Mouse (Mus musculus): ENCODE measurements at regions not wholly inside any gene's neighbourhood (a gene's known extent, or its start where the extent isn't known, plus 50 kb on each side); places are given as distances from the start of the nearest gene placed in this dataset.

DNA sequence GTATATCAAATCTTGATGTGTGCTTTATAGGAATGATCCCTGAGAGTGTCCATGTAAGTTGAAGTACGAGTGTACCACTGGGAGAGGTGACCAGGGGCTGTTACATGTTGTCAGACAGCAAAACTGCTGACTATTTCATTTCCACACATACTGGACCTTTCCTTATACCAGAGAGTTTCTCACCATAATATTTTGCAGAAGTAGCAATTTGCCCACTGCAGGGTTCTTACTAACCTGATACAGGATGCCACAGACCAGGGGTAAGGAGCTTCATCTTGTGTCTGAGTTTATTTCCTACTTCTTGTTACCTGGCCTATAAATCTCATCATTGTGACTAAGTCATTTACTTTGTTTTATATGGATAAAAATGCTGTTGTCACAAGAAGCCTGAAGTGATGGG lies 586.6 kb upstream of the Nrp1 start:
- Histone ChIP-seq H3K27me3 (ENCODE audit: control insufficient read depth, insufficient read depth, low read length) (no peaks in the 10 kb centered on the region), H3K4me1 (ENCODE audit: control insufficient read depth, insufficient read depth, insufficient read length) (no peaks in the 10 kb centered on the region; the same call in 1 of the 2 replicates), H3K4me3 (ENCODE audit: extremely low read depth, insufficient read depth, insufficient read length) (no peak overlapping the region), H3K27ac (ENCODE audit: insufficient read depth, low read length) (no peak overlapping the region), H3K36me3 (ENCODE audit: control insufficient read depth, insufficient read depth, low read length) (no peaks in the 10 kb centered on the region)
- no peak for DNase-seq (ENCODE audit: low read depth in 1 of 2, low spot score in 2 of 2)
- WGBS: 81% methylated on average over 1 of the region's 1 CpGs
- TF ChIP-seq POLR2A (IDR thresholded peaks at IDR 0.05; ENCODE audit: low read depth, low read length) (no peak), CTCF (IDR thresholded peaks at IDR 0.05; ENCODE audit: extremely low read depth, insufficient read depth, insufficient read length, insufficient replicate concordance) (no peak)

DNA sequence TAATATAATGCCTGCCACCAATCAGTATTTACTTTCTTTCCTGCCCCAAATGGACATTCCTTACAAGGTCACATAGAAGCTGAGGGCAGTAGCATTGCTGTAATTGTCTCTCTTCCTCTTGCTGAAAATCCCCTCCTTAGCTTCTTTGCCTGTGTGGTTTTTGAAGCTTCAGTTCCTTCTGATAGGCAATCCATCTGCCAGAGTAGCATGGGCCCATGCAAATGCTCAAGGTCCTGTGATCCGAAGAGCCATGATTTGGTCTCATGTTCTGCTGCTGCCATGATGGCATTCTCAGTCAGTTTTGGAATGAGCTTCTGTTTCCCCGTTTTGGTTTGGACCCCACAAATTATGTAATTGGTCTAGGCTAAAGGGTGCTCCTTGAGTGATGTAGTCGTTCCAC lies 586.0 kb upstream of the Nrp1 start:
- WGBS: 83% methylated on average over 3 of the region's 3 CpGs
- TF ChIP-seq CTCF (IDR thresholded peaks at IDR 0.05; ENCODE audit: extremely low read depth, insufficient read depth, insufficient read length, insufficient replicate concordance) (no peak), POLR2A (IDR thresholded peaks at IDR 0.05; ENCODE audit: low read depth, low read length) (no peak)
- no peaks in the 10 kb centered on the region for H3K36me3 ChIP-seq (ENCODE audit: control insufficient read depth, insufficient read depth, low read length)

DNA sequence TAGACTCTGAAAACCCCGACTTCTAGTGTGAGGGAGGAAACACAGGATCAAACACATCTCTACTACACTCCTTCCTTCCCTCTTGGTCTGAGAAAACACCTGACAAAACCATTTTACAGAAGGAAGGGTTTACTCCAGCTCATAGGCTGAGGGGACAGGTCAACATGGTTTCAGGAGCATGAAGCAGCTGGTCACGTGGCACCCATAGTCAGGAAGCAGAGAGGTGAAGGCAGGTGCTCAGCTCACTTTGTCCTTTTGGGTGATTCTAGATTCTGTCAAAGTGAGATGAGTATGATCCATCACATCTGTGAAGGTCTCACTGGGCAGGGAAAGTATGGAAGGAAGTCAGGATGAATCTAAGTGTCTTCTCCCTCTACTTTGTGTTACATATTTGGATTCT lies 585.5 kb upstream of the Nrp1 start:
- 61% methylated on average over 2 of the region's 2 CpGs for WGBS

More for the DNA sequence above, 586.0 kb upstream of the Nrp1 start:
- DNase-seq (ENCODE audit: low read depth in 1 of 2, low spot score in 2 of 2): no peak
- Histone ChIP-seq H3K4me3 (ENCODE audit: extremely low read depth, insufficient read depth, insufficient read length) (no peak overlapping the region), H3K27ac (ENCODE audit: insufficient read depth, low read length) (no peak overlapping the region), H3K4me1 (ENCODE audit: control insufficient read depth, insufficient read depth, insufficient read length) (no peaks in the 10 kb centered on the region; the same call in 1 of the 2 replicates), H3K27me3 (ENCODE audit: control insufficient read depth, insufficient read depth, low read length) (no peaks in the 10 kb centered on the region)

DNA sequence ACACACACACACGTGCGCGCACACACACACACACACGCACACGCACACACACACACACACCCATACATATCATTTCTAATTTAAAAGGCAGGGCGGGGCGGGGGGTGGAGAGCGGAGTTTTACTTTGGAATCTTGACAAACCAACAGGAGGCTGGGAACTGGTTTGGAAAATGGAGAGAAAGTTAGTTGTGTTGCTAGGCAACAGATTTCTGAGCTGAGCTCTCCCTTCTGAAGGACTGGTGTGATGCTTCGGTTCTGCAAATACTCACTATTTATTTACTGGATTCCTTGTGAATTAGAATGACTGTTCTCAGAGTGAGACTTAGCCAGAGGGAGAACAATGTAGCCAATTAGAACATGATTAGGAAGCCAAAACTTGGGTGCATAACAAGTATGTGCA lies 583.8 kb upstream of the Nrp1 start:
- Histone ChIP-seq H3K4me3 (ENCODE audit: extremely low read depth, insufficient read depth, insufficient read length) (no peak overlapping the region), H3K4me1 (ENCODE audit: control insufficient read depth, insufficient read depth, insufficient read length) (no peaks in the 10 kb centered on the region; the same call in 1 of the 2 replicates), H3K27me3 (ENCODE audit: control insufficient read depth, insufficient read depth, low read length) (no peaks in the 10 kb centered on the region), H3K36me3 (ENCODE audit: control insufficient read depth, insufficient read depth, low read length) (no peaks in the 10 kb centered on the region), H3K27ac (ENCODE audit: insufficient read depth, low read length) (no peak overlapping the region)
- 95% methylated on average over 9 of the region's 9 CpGs for WGBS
- no peak for TF ChIP-seq POLR2A (IDR thresholded peaks at IDR 0.05; ENCODE audit: low read depth, low read length)
- no peak for TF ChIP-seq CTCF (IDR thresholded peaks at IDR 0.05; ENCODE audit: extremely low read depth, insufficient read depth, insufficient read length, insufficient replicate concordance)
- no peak for DNase-seq (ENCODE audit: low read depth in 1 of 2, low spot score in 2 of 2)

More for the DNA sequence above, 585.5 kb upstream of the Nrp1 start:
- no peak overlapping the region for H3K4me3 ChIP-seq (ENCODE audit: extremely low read depth, insufficient read depth, insufficient read length)
- no peak overlapping the region for H3K27ac ChIP-seq (ENCODE audit: insufficient read depth, low read length)
- H3K4me1 ChIP-seq (ENCODE audit: control insufficient read depth, insufficient read depth, insufficient read length): no peaks in the 10 kb centered on the region; the same call in 1 of the 2 replicates
- DNase-seq (ENCODE audit: low read depth in 1 of 2, low spot score in 2 of 2): no peak
- H3K36me3 ChIP-seq (ENCODE audit: control insufficient read depth, insufficient read depth, low read length): no peaks in the 10 kb centered on the region
- no peak for TF ChIP-seq POLR2A (IDR thresholded peaks at IDR 0.05; ENCODE audit: low read depth, low read length)
- TF ChIP-seq CTCF (IDR thresholded peaks at IDR 0.05; ENCODE audit: extremely low read depth, insufficient read depth, insufficient read length, insufficient replicate concordance): no peak
- no peaks in the 10 kb centered on the region for H3K27me3 ChIP-seq (ENCODE audit: control insufficient read depth, insufficient read depth, low read length)

DNA sequence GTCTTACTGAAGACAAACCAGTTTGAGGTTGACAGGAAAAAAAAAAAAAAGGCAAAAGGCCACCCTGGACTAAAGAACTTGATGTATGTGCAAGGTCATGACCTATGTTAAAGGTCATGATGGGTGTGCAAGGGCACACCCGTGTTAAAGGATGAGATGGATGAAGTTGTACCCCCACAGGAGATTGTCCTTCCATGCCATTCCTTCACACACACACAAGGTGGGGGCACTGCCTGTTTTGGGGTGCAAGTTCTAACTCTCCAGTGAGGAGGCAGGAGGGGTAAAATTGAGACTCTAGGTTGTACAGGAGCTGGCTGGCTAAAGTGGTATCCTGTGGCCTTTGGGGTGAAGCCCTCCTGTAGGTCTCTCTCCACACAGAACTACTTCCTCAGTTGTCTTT lies 583.2 kb upstream of the Nrp1 start:
- 68% methylated on average over 1 of the region's 1 CpGs for WGBS
- Histone ChIP-seq H3K27ac (ENCODE audit: insufficient read depth, low read length) (no peak overlapping the region), H3K27me3 (ENCODE audit: control insufficient read depth, insufficient read depth, low read length) (no peaks in the 10 kb centered on the region), H3K36me3 (ENCODE audit: control insufficient read depth, insufficient read depth, low read length) (no peaks in the 10 kb centered on the region), H3K4me1 (ENCODE audit: control insufficient read depth, insufficient read depth, insufficient read length) (no peaks in the 10 kb centered on the region; the same call in 1 of the 2 replicates), H3K4me3 (ENCODE audit: extremely low read depth, insufficient read depth, insufficient read length) (no peak overlapping the region)
- no peak for TF ChIP-seq CTCF (IDR thresholded peaks at IDR 0.05; ENCODE audit: extremely low read depth, insufficient read depth, insufficient read length, insufficient replicate concordance)
- no peak for TF ChIP-seq POLR2A (IDR thresholded peaks at IDR 0.05; ENCODE audit: low read depth, low read length)
- DNase-seq (ENCODE audit: low read depth in 1 of 2, low spot score in 2 of 2): no peak

DNA sequence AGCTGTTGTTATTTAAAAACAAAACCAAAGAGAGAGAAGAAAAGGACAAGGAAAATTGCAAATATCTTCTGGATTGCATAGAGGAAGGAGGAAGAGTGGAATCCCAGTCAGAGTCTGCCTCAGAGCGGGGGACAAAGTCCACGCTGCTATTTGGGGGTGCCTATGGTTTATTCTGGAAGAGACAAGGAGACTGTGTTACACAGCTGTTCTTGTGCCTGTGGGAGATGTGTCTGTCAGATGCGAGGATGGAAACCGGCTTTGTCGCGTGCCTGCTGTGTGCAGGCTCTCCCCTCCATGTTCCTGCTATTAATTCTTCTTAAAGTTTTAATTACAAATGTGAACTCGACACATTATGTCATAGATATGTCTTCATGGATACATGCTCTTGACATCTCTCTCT lies 582.7 kb upstream of the Nrp1 start:
- no peak for DNase-seq (ENCODE audit: low read depth in 1 of 2, low spot score in 2 of 2)
- H3K4me3 ChIP-seq (ENCODE audit: extremely low read depth, insufficient read depth, insufficient read length): no peak overlapping the region
- no peaks in the 10 kb centered on the region; the same call in 1 of the 2 replicates for H3K4me1 ChIP-seq (ENCODE audit: control insufficient read depth, insufficient read depth, insufficient read length)
- TF ChIP-seq CTCF (IDR thresholded peaks at IDR 0.05; ENCODE audit: extremely low read depth, insufficient read depth, insufficient read length, insufficient replicate concordance): no peak
- TF ChIP-seq POLR2A (IDR thresholded peaks at IDR 0.05; ENCODE audit: low read depth, low read length): no peak
- no peaks in the 10 kb centered on the region for H3K27me3 ChIP-seq (ENCODE audit: control insufficient read depth, insufficient read depth, low read length)
- no peaks in the 10 kb centered on the region for H3K36me3 ChIP-seq (ENCODE audit: control insufficient read depth, insufficient read depth, low read length)
- H3K27ac ChIP-seq (ENCODE audit: insufficient read depth, low read length): no peak overlapping the region
- 84% methylated on average over 7 of the region's 7 CpGs for WGBS

DNA sequence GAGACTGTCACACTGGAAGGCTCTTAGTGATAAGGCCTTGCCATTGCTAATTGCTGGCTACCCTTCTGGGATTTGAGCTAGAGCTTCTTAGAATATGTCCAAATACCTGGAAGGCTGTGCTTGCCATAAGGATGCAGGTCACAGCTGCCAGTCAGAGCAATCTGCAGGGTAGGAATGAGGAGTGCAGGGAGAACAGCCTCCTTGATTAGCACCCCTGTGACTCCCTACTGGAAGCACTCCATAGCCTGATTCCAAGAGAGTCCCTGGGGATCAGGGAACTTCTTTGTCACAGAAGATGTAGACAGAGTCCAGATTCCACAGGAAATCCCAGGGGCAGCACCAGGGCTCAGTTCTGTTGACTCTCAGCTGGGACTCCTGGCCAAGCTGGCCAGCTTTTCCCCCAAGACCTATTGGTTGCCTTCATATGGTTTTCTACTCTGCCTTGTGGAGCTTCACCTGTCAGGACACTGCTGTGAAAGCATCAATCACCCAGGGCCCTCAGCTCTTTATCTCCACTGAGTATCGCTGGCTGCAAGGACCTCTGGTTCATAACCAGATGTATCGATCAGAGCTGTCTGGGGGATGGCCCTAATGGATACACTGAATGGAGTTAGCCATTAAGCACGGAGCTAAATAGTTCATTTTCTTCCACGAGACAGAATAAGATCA lies 579.9 kb upstream of the Nrp1 start:
- Histone ChIP-seq H3K36me3 (ENCODE audit: control insufficient read depth, insufficient read depth, low read length) (no peaks in the 10 kb centered on the region), H3K27ac (ENCODE audit: insufficient read depth, low read length) (no peak overlapping the region), H3K27me3 (ENCODE audit: control insufficient read depth, insufficient read depth, low read length) (no peaks in the 10 kb centered on the region), H3K4me1 (ENCODE audit: control insufficient read depth, insufficient read depth, insufficient read length) (no peaks in the 10 kb centered on the region; the same call in 1 of the 2 replicates), H3K4me3 (ENCODE audit: extremely low read depth, insufficient read depth, insufficient read length) (no peak overlapping the region)
- no peak for DNase-seq (ENCODE audit: low read depth in 1 of 2, low spot score in 2 of 2)
- TF ChIP-seq CTCF (IDR thresholded peaks at IDR 0.05; ENCODE audit: extremely low read depth, insufficient read depth, insufficient read length, insufficient replicate concordance): no peak
- TF ChIP-seq POLR2A (IDR thresholded peaks at IDR 0.05; ENCODE audit: low read depth, low read length): no peak
- 95% methylated on average over 4 of the region's 4 CpGs for WGBS
